ENCODE assay signal across 14 mouse cellular contexts in genomic region chr12:100261761-100262160, GRCm38 (mm10).
"Had no signal": no experiment of that assay in that cellular context is flagged by ENCODE, and none has a peak within 500 bp of the region (broad histone marks: within the 10 kb centered on the region; RNA-seq: fewer than 3 reads in every experiment).

No protein-coding gene starts in this region.

- H3K27ac ChIP-seq: kidney, postnatal 0 days; liver, embryonic 13.5 days; macrophage; midbrain, embryonic 12.5 days; midbrain, embryonic 15.5 days; neural tube, embryonic 12.5 days; neural tube, embryonic 15.5 days; stomach, postnatal 0 days had no signal

- H3K4me3 ChIP-seq: liver, embryonic 13.5 days; midbrain, embryonic 12.5 days; midbrain, embryonic 15.5 days; neural tube, embryonic 12.5 days; neural tube, embryonic 15.5 days had no signal

- DNase-seq: kidney, adult 2 months; kidney, postnatal 25 days; liver, embryonic 13.5 days; lung, adult 2 months; retina, postnatal 1 day; right cerebral cortex, postnatal 4 days; thymus, postnatal 25 days had no signal
